Mouse (Mus musculus): Measurements from ENCODE around the gene Thsd7b. TPM values are rescaled to one million over a fixed set of nuclear protein-coding genes. Genes with fewer than 3 reads are reported as not detected.

The Thsd7b gene
- polyA plus RNA-seq, 1 experiment from 2014 or later, result 11.2 TPM

DNA sequence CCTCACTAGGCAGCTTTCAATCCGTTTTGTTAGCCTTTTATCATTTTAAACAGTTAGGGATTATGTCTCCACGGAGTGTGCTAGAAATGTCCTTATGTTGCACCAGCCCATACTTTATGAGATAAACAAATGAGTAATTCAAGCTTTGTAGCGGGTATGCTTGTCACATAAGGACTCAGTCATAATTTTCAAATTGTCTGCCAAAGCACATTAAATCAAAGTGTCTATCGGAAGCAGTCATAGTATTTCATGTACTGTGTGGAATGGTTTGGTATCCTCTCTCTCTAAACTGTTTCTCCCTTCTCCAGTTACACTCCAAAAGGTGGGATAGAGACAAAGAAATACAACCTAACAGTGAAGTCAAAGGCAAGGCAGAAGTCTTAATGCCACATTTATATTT, 601.3 kb downstream of the Thsd7b start:
- Histone ChIP-seq H3K9ac (replicated peaks; ENCODE audit: low read length) (no peak overlapping the region), H3K4me3 (ENCODE audit: low read depth, low read length) (no peak overlapping the region), H3K27ac (replicated peaks; ENCODE audit: low read depth, low read length) (no peak overlapping the region), H3K36me3 (replicated peaks; ENCODE audit: control insufficient read depth, insufficient read depth, low read depth, low read length) (no peaks in the 10 kb centered on the region), H3K4me2 (ENCODE audit: low read depth, low read length) (no peak overlapping the region), H3K9me3 (replicated peaks; ENCODE audit: control insufficient read depth, low read length) (no peaks in the 10 kb centered on the region), H3K4me1 (ENCODE audit: control insufficient read depth, insufficient read depth, low read length) (no peaks in the 10 kb centered on the region), H3K27me3 (ENCODE audit: control insufficient read depth, insufficient read depth, low read length) (no peaks in the 10 kb centered on the region)
- no peak for DNase-seq (ENCODE audit: low spot score)
- ATAC-seq (replicated peaks; ENCODE audit: insufficient number of reproducible peaks, low FRiP score, low TSS enrichment, low read depth), result no peak
- WGBS, result 79% methylated on average over 4 of the region's 4 CpGs

DNA sequence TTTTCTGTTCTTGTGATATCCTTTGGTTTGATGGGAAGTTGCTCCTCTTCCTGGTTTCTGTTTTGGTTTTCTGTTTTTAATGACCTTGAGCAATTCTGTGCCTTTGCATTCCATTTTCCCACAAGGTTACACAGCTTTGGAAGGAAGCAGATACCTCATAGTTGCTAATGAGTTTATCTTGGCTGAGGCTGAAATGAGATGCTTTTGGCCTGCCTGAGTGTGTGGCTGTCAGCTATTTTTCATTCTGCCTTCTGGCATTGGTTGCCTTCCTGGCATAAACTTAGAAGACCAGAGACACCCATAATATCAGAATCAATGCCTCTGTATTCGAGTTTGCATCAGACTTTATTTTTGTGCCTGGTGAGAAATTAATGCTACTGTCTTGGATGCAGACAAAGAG, 614.8 kb downstream of the Thsd7b start:
- 60% methylated on average over 1 of the region's 1 CpGs for WGBS
- DNase-seq (ENCODE audit: low spot score), result no peak
- Histone ChIP-seq H3K36me3 (replicated peaks; ENCODE audit: control insufficient read depth, insufficient read depth, low read depth, low read length) (no peaks in the 10 kb centered on the region), H3K9ac (replicated peaks; ENCODE audit: low read length) (no peak overlapping the region), H3K4me1 (ENCODE audit: control insufficient read depth, insufficient read depth, low read length) (no peaks in the 10 kb centered on the region), H3K9me3 (replicated peaks; ENCODE audit: control insufficient read depth, low read length) (no peaks in the 10 kb centered on the region), H3K4me2 (ENCODE audit: low read depth, low read length) (no peak overlapping the region), H3K4me3 (ENCODE audit: low read depth, low read length) (no peak overlapping the region), H3K27me3 (ENCODE audit: control insufficient read depth, insufficient read depth, low read length) (no peaks in the 10 kb centered on the region), H3K27ac (replicated peaks; ENCODE audit: low read depth, low read length) (no peak overlapping the region)
- no peak for ATAC-seq (replicated peaks; ENCODE audit: insufficient number of reproducible peaks, low FRiP score, low TSS enrichment, low read depth)

DNA sequence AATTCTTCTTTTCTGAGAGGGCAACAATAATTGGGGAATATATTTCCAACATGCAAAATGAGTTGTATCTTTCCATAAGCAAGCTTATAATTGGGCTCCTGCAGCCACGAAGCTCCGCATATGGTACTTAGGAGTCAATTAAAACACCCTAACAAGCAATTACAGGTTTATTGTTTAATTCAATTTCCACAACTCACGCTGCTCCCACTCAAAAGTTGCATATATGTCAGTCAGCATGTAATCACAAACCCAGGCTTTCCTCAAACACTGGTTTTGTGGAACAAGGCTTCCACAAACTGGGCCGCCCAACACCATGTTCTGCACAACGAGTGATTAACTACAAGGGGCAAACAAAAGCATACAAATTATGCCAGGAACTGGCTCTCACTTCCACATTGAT, 625.0 kb downstream of the Thsd7b start:
- H3K9ac ChIP-seq (replicated peaks; ENCODE audit: low read length), result no peak overlapping the region
- H3K4me2 ChIP-seq (ENCODE audit: low read depth, low read length), result no peak overlapping the region
- no peak for DNase-seq (ENCODE audit: low spot score)
- H3K36me3 ChIP-seq (replicated peaks; ENCODE audit: control insufficient read depth, insufficient read depth, low read depth, low read length), result no peaks in the 10 kb centered on the region
- H3K27ac ChIP-seq (replicated peaks; ENCODE audit: low read depth, low read length), result no peak overlapping the region
- no peaks in the 10 kb centered on the region for H3K4me1 ChIP-seq (ENCODE audit: control insufficient read depth, insufficient read depth, low read length)
- H3K27me3 ChIP-seq (ENCODE audit: control insufficient read depth, insufficient read depth, low read length), result no peaks in the 10 kb centered on the region
- H3K4me3 ChIP-seq (ENCODE audit: low read depth, low read length), result no peak overlapping the region
- no peak for ATAC-seq (replicated peaks; ENCODE audit: insufficient number of reproducible peaks, low FRiP score, low TSS enrichment, low read depth)
- 81% methylated on average over 5 of the region's 5 CpGs for WGBS
- H3K9me3 ChIP-seq (replicated peaks; ENCODE audit: control insufficient read depth, low read length), result no peaks in the 10 kb centered on the region

DNA sequence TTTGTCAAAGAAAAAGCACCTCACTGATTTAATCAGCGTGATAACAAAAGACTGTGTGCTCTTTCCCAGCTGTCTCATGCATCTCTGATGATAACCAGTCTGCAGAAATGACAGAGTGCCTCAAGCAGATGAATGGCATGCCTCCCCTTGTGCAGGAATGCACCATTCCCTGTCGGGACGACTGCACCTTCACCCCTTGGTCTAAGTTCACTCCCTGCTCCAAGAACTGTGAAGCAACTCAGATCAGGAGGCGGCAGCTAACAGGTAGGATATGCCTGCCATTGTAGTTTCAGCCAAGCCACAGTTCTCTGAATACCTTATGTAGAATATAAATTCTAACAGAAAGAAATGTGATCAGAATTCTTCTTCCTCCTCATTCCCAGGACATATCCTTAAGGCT, 642.4 kb downstream of the Thsd7b start:
- Histone ChIP-seq H3K4me3 (ENCODE audit: low read depth, low read length) (no peak overlapping the region), H3K9me3 (replicated peaks; ENCODE audit: control insufficient read depth, low read length) (no peaks in the 10 kb centered on the region), H3K27ac (replicated peaks; ENCODE audit: low read depth, low read length) (no peak overlapping the region), H3K27me3 (ENCODE audit: control insufficient read depth, insufficient read depth, low read length) (no peaks in the 10 kb centered on the region), H3K9ac (replicated peaks; ENCODE audit: low read length) (no peak overlapping the region), H3K36me3 (replicated peaks; ENCODE audit: control insufficient read depth, insufficient read depth, low read depth, low read length) (no peaks in the 10 kb centered on the region), H3K4me2 (ENCODE audit: low read depth, low read length) (no peak overlapping the region), H3K4me1 (ENCODE audit: control insufficient read depth, insufficient read depth, low read length) (no peaks in the 10 kb centered on the region)
- WGBS, result 46% methylated on average over 4 of the region's 4 CpGs
- DNase-seq (ENCODE audit: low spot score) (no peak), ATAC-seq (replicated peaks; ENCODE audit: insufficient number of reproducible peaks, low FRiP score, low TSS enrichment, low read depth) (no peak)

DNA sequence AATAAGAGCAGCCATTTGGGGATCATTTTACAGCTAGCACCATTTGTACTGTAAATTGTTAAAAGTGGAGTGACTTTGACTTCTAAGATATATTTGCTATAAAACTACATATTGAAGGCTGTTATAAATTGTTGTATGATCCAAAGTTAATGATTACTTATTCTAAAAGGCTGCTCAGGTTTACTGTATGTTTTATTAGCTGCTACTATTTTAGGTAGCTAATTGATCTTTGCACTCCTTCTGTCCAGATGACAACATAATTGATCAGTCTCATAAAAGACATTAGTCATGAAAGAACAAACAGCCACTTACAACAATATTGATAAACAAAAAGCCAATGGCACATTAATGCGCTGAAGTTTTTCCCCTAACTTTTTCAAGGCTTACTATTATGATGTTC, 644.5 kb downstream of the Thsd7b start:
- WGBS, result 100% methylated on average over 1 of the region's 1 CpGs
- Histone ChIP-seq H3K9ac (replicated peaks; ENCODE audit: low read length) (no peak overlapping the region), H3K4me3 (ENCODE audit: low read depth, low read length) (no peak overlapping the region), H3K4me2 (ENCODE audit: low read depth, low read length) (no peak overlapping the region), H3K4me1 (ENCODE audit: control insufficient read depth, insufficient read depth, low read length) (no peaks in the 10 kb centered on the region), H3K9me3 (replicated peaks; ENCODE audit: control insufficient read depth, low read length) (no peaks in the 10 kb centered on the region), H3K27ac (replicated peaks; ENCODE audit: low read depth, low read length) (no peak overlapping the region), H3K27me3 (ENCODE audit: control insufficient read depth, insufficient read depth, low read length) (no peaks in the 10 kb centered on the region), H3K36me3 (replicated peaks; ENCODE audit: control insufficient read depth, insufficient read depth, low read depth, low read length) (no peaks in the 10 kb centered on the region)
- DNase-seq (ENCODE audit: low spot score) (no peak), ATAC-seq (replicated peaks; ENCODE audit: insufficient number of reproducible peaks, low FRiP score, low TSS enrichment, low read depth) (no peak)

DNA sequence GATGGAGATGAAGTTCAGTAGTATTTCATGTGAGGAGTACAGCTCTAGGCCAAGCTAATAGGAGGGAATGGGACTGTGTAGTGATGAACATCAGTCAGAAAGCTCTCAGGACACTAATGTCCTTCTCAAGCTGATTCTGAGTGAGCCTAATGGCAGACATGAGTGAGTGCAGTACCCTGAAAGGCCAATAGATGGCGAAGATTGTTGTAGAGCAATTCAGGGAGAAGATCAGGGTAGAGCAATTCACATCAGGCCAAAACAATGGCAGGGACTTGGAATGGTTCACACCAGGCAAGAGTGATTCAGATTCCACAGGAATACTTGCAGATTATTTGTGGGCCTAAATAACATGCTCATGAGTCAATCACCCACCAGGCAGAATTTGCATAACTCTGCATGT, 646.3 kb downstream of the Thsd7b start:
- Histone ChIP-seq H3K4me1 (ENCODE audit: control insufficient read depth, insufficient read depth, low read length) (no peaks in the 10 kb centered on the region), H3K9me3 (replicated peaks; ENCODE audit: control insufficient read depth, low read length) (no peaks in the 10 kb centered on the region), H3K36me3 (replicated peaks; ENCODE audit: control insufficient read depth, insufficient read depth, low read depth, low read length) (no peaks in the 10 kb centered on the region), H3K4me3 (ENCODE audit: low read depth, low read length) (no peak overlapping the region), H3K4me2 (ENCODE audit: low read depth, low read length) (no peak overlapping the region), H3K27ac (replicated peaks; ENCODE audit: low read depth, low read length) (no peak overlapping the region), H3K27me3 (ENCODE audit: control insufficient read depth, insufficient read depth, low read length) (no peaks in the 10 kb centered on the region), H3K9ac (replicated peaks; ENCODE audit: low read length) (no peak overlapping the region)
- 60% methylated on average over 1 of the region's 1 CpGs for WGBS
- ATAC-seq (replicated peaks; ENCODE audit: insufficient number of reproducible peaks, low FRiP score, low TSS enrichment, low read depth), result no peak
- peak; percentile 55 for DNase-seq (ENCODE audit: low spot score)

DNA sequence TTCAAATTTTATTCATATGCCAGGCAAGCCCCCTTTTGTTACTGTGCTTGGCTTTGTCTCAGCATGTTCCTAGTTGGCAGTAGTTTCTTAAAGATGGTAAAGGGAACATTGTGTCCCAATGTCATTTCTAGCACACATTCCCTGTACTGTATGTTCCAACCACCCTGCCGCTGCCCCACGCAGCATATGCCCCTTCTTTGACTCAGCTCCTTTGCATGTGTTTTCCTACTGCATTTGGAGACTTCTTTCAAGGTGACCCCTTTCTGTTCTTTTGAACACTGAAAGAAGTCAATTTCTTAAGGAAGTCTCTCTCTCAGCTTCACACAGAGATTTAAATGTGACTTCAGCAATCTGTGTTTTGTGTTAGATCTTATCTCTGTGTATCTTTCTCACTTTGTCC, 657.9 kb downstream of the Thsd7b start:
- DNase-seq (ENCODE audit: low spot score), result no peak
- WGBS, result 98% methylated on average over 2 of the region's 2 CpGs
- Histone ChIP-seq H3K4me2 (ENCODE audit: low read depth, low read length) (no peak overlapping the region), H3K4me1 (ENCODE audit: control insufficient read depth, insufficient read depth, low read length) (no peaks in the 10 kb centered on the region), H3K27me3 (ENCODE audit: control insufficient read depth, insufficient read depth, low read length) (no peaks in the 10 kb centered on the region), H3K27ac (replicated peaks; ENCODE audit: low read depth, low read length) (no peak overlapping the region), H3K36me3 (replicated peaks; ENCODE audit: control insufficient read depth, insufficient read depth, low read depth, low read length) (no peaks in the 10 kb centered on the region), H3K4me3 (ENCODE audit: low read depth, low read length) (no peak overlapping the region), H3K9me3 (replicated peaks; ENCODE audit: control insufficient read depth, low read length) (no peaks in the 10 kb centered on the region), H3K9ac (replicated peaks; ENCODE audit: low read length) (no peak overlapping the region)
- no peak for ATAC-seq (replicated peaks; ENCODE audit: insufficient number of reproducible peaks, low FRiP score, low TSS enrichment, low read depth)

DNA sequence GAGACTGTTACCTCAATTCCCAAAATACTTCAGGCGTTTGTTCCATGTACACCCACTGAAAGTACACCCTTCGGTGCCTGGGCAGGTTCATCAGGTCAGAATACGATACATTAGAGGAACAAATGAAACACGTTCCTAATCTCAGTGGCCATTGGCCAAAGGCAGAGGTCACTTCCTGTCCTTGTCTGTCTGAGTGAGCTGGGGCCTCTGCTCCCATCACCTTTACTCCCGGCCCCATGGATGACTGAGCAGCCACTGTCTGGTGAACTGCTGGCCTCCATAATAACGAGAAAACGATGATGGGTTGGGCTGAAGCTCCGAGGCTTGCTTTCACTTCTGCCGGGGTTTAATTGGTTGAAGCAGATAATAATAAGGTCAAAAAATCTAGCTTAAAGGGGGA, 670.0 kb downstream of the Thsd7b start:
- Histone ChIP-seq H3K27ac (replicated peaks; ENCODE audit: low read depth, low read length) (no peak overlapping the region), H3K9me3 (replicated peaks; ENCODE audit: control insufficient read depth, low read length) (no peaks in the 10 kb centered on the region), H3K4me2 (ENCODE audit: low read depth, low read length) (no peak overlapping the region), H3K4me3 (ENCODE audit: low read depth, low read length) (no peak overlapping the region), H3K4me1 (ENCODE audit: control insufficient read depth, insufficient read depth, low read length) (no peaks in the 10 kb centered on the region), H3K9ac (replicated peaks; ENCODE audit: low read length) (no peak overlapping the region), H3K36me3 (replicated peaks; ENCODE audit: control insufficient read depth, insufficient read depth, low read depth, low read length) (no peaks in the 10 kb centered on the region), H3K27me3 (ENCODE audit: control insufficient read depth, insufficient read depth, low read length) (no peaks in the 10 kb centered on the region)
- WGBS, result 38% methylated on average over 9 of the region's 9 CpGs
- DNase-seq (ENCODE audit: low spot score) (no peak), ATAC-seq (replicated peaks; ENCODE audit: insufficient number of reproducible peaks, low FRiP score, low TSS enrichment, low read depth) (no peak)

DNA sequence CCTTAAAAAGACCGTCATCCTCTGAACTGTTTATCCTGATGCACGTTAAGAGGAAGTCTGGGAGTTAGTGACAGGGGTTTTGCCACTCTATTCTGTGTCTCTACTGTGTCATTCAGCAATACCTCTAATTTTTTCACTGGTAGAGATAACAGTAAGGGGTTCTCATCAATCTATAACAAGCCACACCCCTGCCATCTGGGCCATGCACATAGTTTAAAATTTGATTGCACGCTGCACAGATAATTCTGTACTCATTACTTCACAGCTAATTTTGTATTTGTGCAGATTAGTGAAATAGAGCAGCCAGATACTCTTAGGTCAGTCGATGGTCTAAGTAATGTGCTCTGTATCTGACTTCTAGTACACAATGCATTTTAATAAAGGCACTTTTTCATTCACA, 673.9 kb downstream of the Thsd7b start:
- 60% methylated on average over 4 of the region's 4 CpGs for WGBS
- no peak for ATAC-seq (replicated peaks; ENCODE audit: insufficient number of reproducible peaks, low FRiP score, low TSS enrichment, low read depth)
- no peak overlapping the region for H3K9ac ChIP-seq (replicated peaks; ENCODE audit: low read length)

More for the DNA sequence above, 673.9 kb downstream of the Thsd7b start:
- H3K4me1 ChIP-seq (ENCODE audit: control insufficient read depth, insufficient read depth, low read length), result no peaks in the 10 kb centered on the region
- H3K27ac ChIP-seq (replicated peaks; ENCODE audit: low read depth, low read length), result no peak overlapping the region
- H3K4me2 ChIP-seq (ENCODE audit: low read depth, low read length), result no peak overlapping the region
- DNase-seq (ENCODE audit: low spot score), result no peak
- no peak overlapping the region for H3K4me3 ChIP-seq (ENCODE audit: low read depth, low read length)
- H3K27me3 ChIP-seq (ENCODE audit: control insufficient read depth, insufficient read depth, low read length), result no peaks in the 10 kb centered on the region
- no peaks in the 10 kb centered on the region for H3K36me3 ChIP-seq (replicated peaks; ENCODE audit: control insufficient read depth, insufficient read depth, low read depth, low read length)
- no peaks in the 10 kb centered on the region for H3K9me3 ChIP-seq (replicated peaks; ENCODE audit: control insufficient read depth, low read length)
